Mouse (Mus musculus) embryonic facial prominence, embryonic 11.5 days (tissue): Measurements from ENCODE around the gene Rala. TPM values are rescaled to one million over a fixed set of nuclear protein-coding genes. Genes with fewer than 3 reads are reported as not detected.

Source experiments
- ATAC-seq: fragments of 200-750 bp; cut with Nextera tagmentation; replicated peaks from 2 replicates; pipeline ENCODE4 v1.8.0; 2017; ENCODE audit warnings: low read depth; ENCODE audit not compliant: insufficient number of reproducible peaks, low FRiP score, low TSS enrichment
- DNase-seq: peaks from one replicate; pipeline ENCODE4 v3.0.0-alpha.2; 2015; ENCODE audit warnings: low spot score
- H3K27ac ChIP-seq: fragments of 300-500 bp; sonication (generic); replicated peaks from 2 replicates; pipeline ENCODE4 v1.5.1; 2014; ENCODE audit warnings: mild to moderate bottlenecking, low read depth, low read length, control low read depth
- H3K27me3 ChIP-seq: fragments of 300-500 bp; sonication (generic); 2 replicates; pipeline ENCODE4 v1.6.1; 2014; ENCODE audit warnings: mild to moderate bottlenecking, low read length, moderate library complexity, mixed read lengths; ENCODE audit not compliant: control insufficient read depth, insufficient read depth
- H3K36me3 ChIP-seq: fragments of 300-500 bp; sonication (generic); replicated peaks from 2 replicates; pipeline ENCODE4 v1.6.1; 2014; ENCODE audit warnings: low read depth, mild to moderate bottlenecking, low read length, moderate library complexity, mixed read lengths; ENCODE audit not compliant: control insufficient read depth, insufficient read depth
- H3K4me1 ChIP-seq: fragments of 300-500 bp; sonication (generic); 2 replicates; pipeline ENCODE4 v1.6.1; 2014; ENCODE audit warnings: low read length, mixed read lengths; ENCODE audit not compliant: control insufficient read depth, insufficient read depth
- H3K4me2 ChIP-seq: fragments of 300-500 bp; sonication (generic); 2 replicates; pipeline ENCODE4 v1.6.1; 2014; ENCODE audit warnings: low read depth, mild to moderate bottlenecking, control low read depth, low read length, moderate library complexity
- H3K4me3 ChIP-seq: fragments of 300-500 bp; sonication (generic); 2 replicates; pipeline ENCODE4 v1.5.1; 2014; ENCODE audit warnings: low read depth, low read length, control low read depth
- H3K9ac ChIP-seq: fragments of 300-500 bp; sonication (generic); replicated peaks from 2 replicates; pipeline ENCODE4 v1.6.1; 2014; ENCODE audit warnings: mild to moderate bottlenecking, control low read depth, low read length
- H3K9me3 ChIP-seq: fragments of 300-500 bp; sonication (generic); replicated peaks from 2 replicates; pipeline ENCODE4 v1.6.1; 2016; ENCODE audit warnings: mild to moderate bottlenecking, low read length, inconsistent platforms, mixed read lengths; ENCODE audit not compliant: control insufficient read depth
- WGBS: fragments of 180-500 bp; shearing (Covaris S2); extraction: QIAGEN DNeasy Blood & Tissue Kit; methylation state at CpG from one replicate; pipeline ENCODE4 v1.1.7; 2014; 5-methylcytosine and 5-hydroxymethylcytosine counted together
- polyA plus RNA-seq: library from polyadenylated mRNA; unstranded; fragments of >200 nt; fragmentation: Nextera tagmentation; extraction: Ambion mirVana; gene quantifications from 2 replicates; pipeline ENCODE4 v1.2.1, GENCODE M21; 2014

The Rala gene
- 114 and 121 TPM in 2 replicates for polyA plus RNA-seq

GRCm38 (mm10) chr13:17944078-17944917 is at the start of gene Rala:
Rala (minus strand) TSS chr13:17944239.
- Histone ChIP-seq H3K4me3 (peak within 1 kb of the TSS; percentile 91), H3K9ac (peak within 1 kb of the TSS; percentile 92), H3K4me2 (peak within 1 kb of the TSS; percentile 51), H3K9me3 (no peaks in the 10 kb centered on the region), H3K27ac (peak within 1 kb of the TSS; percentile 85), H3K36me3 (no peaks in the 10 kb centered on the region), H3K4me1 (no peaks in the 10 kb centered on the region), H3K27me3 (no peaks in the 10 kb centered on the region)
- ATAC-seq, result peak; percentile 100
- DNase-seq, result peak; percentile 90
- WGBS, result 9% methylated on average over 63 of the region's 69 CpGs

- H3K4me2 ChIP-seq, result peak overlapping the region; percentile 57
- H3K4me1 ChIP-seq, result no peaks in the 10 kb centered on the region
- peak overlapping the region; percentile 79 for H3K9ac ChIP-seq
- no peak overlapping the region for H3K27ac ChIP-seq
- 40% methylated on average over 7 of the region's 7 CpGs for WGBS
- no peaks in the 10 kb centered on the region for H3K27me3 ChIP-seq
- H3K36me3 ChIP-seq, result no peaks in the 10 kb centered on the region
- H3K4me3 ChIP-seq, result peak overlapping the region; percentile 68
- ATAC-seq (no peak), DNase-seq (no peak)
- no peaks in the 10 kb centered on the region for H3K9me3 ChIP-seq
Observed at GRCm38 (mm10) chr13:17993515-17993847, 49.4 kb upstream of the Rala start.

GRCm38 (mm10) chr13:17992697-17993514 is 48.9 kb upstream of the Rala start, which contains the start of gene Yae1d1:
Yae1d1 (minus strand) TSS chr13:17993349.
- peak within 1 kb of the TSS; percentile 57 for H3K4me2 ChIP-seq
- no peaks in the 10 kb centered on the region for H3K9me3 ChIP-seq
- peak; percentile 95 for DNase-seq
- H3K36me3 ChIP-seq, result no peaks in the 10 kb centered on the region
- H3K4me3 ChIP-seq, result peak within 1 kb of the TSS; percentile 68
- peak within 1 kb of the TSS; percentile 25; the same call in 1 of the 2 replicates for H3K27ac ChIP-seq
- no peaks in the 10 kb centered on the region for H3K4me1 ChIP-seq
- WGBS, result under 1% methylated on average over 54 of the region's 54 CpGs
- peak; percentile 98 for ATAC-seq
- H3K9ac ChIP-seq, result peak within 1 kb of the TSS; percentile 79
- H3K27me3 ChIP-seq, result no peaks in the 10 kb centered on the region

GRCm38 (mm10) chr13:17992009-17992408 is 48.0 kb upstream of the Rala start:
- no peak for ATAC-seq

GRCm38 (mm10) chr13:17983194-17983593 is 39.2 kb upstream of the Rala start:
- Histone ChIP-seq H3K4me1 (no peaks in the 10 kb centered on the region), H3K4me2 (no peak overlapping the region), H3K36me3 (no peaks in the 10 kb centered on the region; the same call in 1 of the 2 replicates), H3K27me3 (no peaks in the 10 kb centered on the region), H3K27ac (no peak overlapping the region), H3K4me3 (no peak overlapping the region), H3K9ac (no peak overlapping the region), H3K9me3 (no peaks in the 10 kb centered on the region)
- ATAC-seq (no peak), DNase-seq (peak; percentile 27)
- 53% methylated on average over 4 of the region's 4 CpGs for WGBS

More at GRCm38 (mm10) chr13:17992009-17992408, 48.0 kb upstream of the Rala start:
- Histone ChIP-seq H3K9me3 (no peaks in the 10 kb centered on the region), H3K27ac (no peak overlapping the region), H3K36me3 (no peaks in the 10 kb centered on the region; the same call in 1 of the 2 replicates), H3K4me1 (no peaks in the 10 kb centered on the region), H3K9ac (no peak overlapping the region), H3K4me3 (no peak overlapping the region), H3K4me2 (no peak overlapping the region), H3K27me3 (no peaks in the 10 kb centered on the region)
- WGBS, result 75% methylated on average over 4 of the region's 4 CpGs
- DNase-seq, result no peak

GRCm38 (mm10) chr13:17982634-17983033 is 38.6 kb upstream of the Rala start:
- Histone ChIP-seq H3K27me3 (no peaks in the 10 kb centered on the region), H3K4me1 (no peaks in the 10 kb centered on the region), H3K9me3 (no peaks in the 10 kb centered on the region), H3K9ac (no peak overlapping the region), H3K36me3 (no peaks in the 10 kb centered on the region; the same call in 1 of the 2 replicates), H3K4me2 (no peak overlapping the region), H3K4me3 (no peak overlapping the region), H3K27ac (no peak overlapping the region)
- 85% methylated on average over 5 of the region's 5 CpGs for WGBS
- no peak for ATAC-seq
- DNase-seq, result no peak

- 78% methylated on average over 8 of the region's 8 CpGs for WGBS
Observed at GRCm38 (mm10) chr13:17976854-17977739, 33.1 kb upstream of the Rala start.

More at GRCm38 (mm10) chr13:17976854-17977739, 33.1 kb upstream of the Rala start:
- ATAC-seq, result no peak
- no peak for DNase-seq
- H3K36me3 ChIP-seq, result no peaks in the 10 kb centered on the region
- H3K4me1 ChIP-seq, result no peaks in the 10 kb centered on the region
- H3K27ac ChIP-seq, result no peak overlapping the region
- no peak overlapping the region for H3K4me3 ChIP-seq
- H3K9me3 ChIP-seq, result no peaks in the 10 kb centered on the region
- no peaks in the 10 kb centered on the region for H3K27me3 ChIP-seq
- H3K4me2 ChIP-seq, result no peak overlapping the region
- no peak overlapping the region for H3K9ac ChIP-seq
